Mouse (Mus musculus) liver, postnatal 0 days (tissue): ENCODE data around the gene A830031A19Rik. TPM values are rescaled to one million over a fixed set of nuclear protein-coding genes. Genes with fewer than 3 reads are reported as not detected.

Experiments
- ATAC-seq: fragments of 200-750 bp; cut with Nextera tagmentation; 2 replicates; pipeline ENCODE4 v1.8.0; 2017; ENCODE audit warnings: mild to moderate bottlenecking, moderate library complexity
- DNase-seq: peaks from one replicate; pipeline ENCODE4 v3.0.0-alpha.2; 2016
- H3K27ac ChIP-seq: fragments of 300-500 bp; sonication (generic); 2 replicates; pipeline ENCODE4 v1.5.1; 2014; ENCODE audit warnings: antibody characterized with exemption, moderate library complexity, mild to moderate bottlenecking, low read depth
- H3K27me3 ChIP-seq: fragments of 300-500 bp; sonication (generic); 2 replicates; pipeline ENCODE4 v1.6.1; 2014; ENCODE audit warnings: low read length, control low read depth, mixed read lengths; ENCODE audit not compliant: insufficient read depth
- H3K36me3 ChIP-seq: fragments of 300-500 bp; sonication (generic); replicated peaks from 2 replicates; pipeline ENCODE4 v1.6.1; 2014; ENCODE audit warnings: mild to moderate bottlenecking, control low read depth, low read length, moderate library complexity, mixed read lengths; ENCODE audit not compliant: insufficient read depth
- H3K4me1 ChIP-seq: fragments of 300-500 bp; sonication (generic); 2 replicates; pipeline ENCODE4 v1.6.1; 2014; ENCODE audit warnings: antibody characterized with exemption, mild to moderate bottlenecking, control low read depth; ENCODE audit not compliant: insufficient read depth
- H3K4me2 ChIP-seq: fragments of 300-500 bp; sonication (generic); 2 replicates; pipeline ENCODE4 v1.6.1; 2014; ENCODE audit warnings: low read depth, mild to moderate bottlenecking, low read length, moderate library complexity, mixed read lengths
- H3K4me3 ChIP-seq: fragments of 300-500 bp; sonication (generic); 2 replicates; pipeline ENCODE4 v1.5.1; 2014; ENCODE audit warnings: low read depth, low read length
- H3K9ac ChIP-seq: fragments of 300-500 bp; sonication (generic); replicated peaks from 2 replicates; pipeline ENCODE4 v1.6.1; 2014; ENCODE audit warnings: mild to moderate bottlenecking, moderate library complexity
- H3K9me3 ChIP-seq: fragments of 300-500 bp; sonication (generic); 2 replicates; pipeline ENCODE4 v1.6.1; 2016; ENCODE audit warnings: mild to moderate bottlenecking, control low read depth, low read length, mixed read lengths
- CTCF ChIP-seq: sonication (generic); IDR thresholded peaks from 2 replicates; pipeline ENCODE4 v1.5.1; 2016; ENCODE audit warnings: antibody characterized with exemption, low read depth
- EP300 ChIP-seq: IDR thresholded peaks from 2 replicates; pipeline ENCODE4 v1.6.1; 2016; ENCODE audit warnings: antibody characterized with exemption, low read depth, mild to moderate bottlenecking
- WGBS: fragments of 180-500 bp; shearing (Covaris S2); extraction: QIAGEN DNeasy Blood & Tissue Kit; methylation state at CpG from one replicate; pipeline ENCODE4 v1.1.7; 2014; ENCODE audit not compliant: insufficient replicate concordance; 5-methylcytosine and 5-hydroxymethylcytosine counted together
- polyA plus RNA-seq: library from polyadenylated mRNA; unstranded; fragments of >200 nt; fragmentation: Nextera tagmentation; extraction: Ambion mirVana; gene quantifications from 2 replicates; pipeline ENCODE4 v1.2.1, GENCODE M21; 2015

The A830031A19Rik gene
- polyA plus RNA-seq, 1 experiment from 2014 or later, result not detected

GRCm38 (mm10) chr11:24080541-24080940 lies 5.7 kb upstream of the A830031A19Rik start:
- ATAC-seq (peak; percentile 30), DNase-seq (peak; percentile 67)
- H3K9me3 ChIP-seq, result no peaks in the 10 kb centered on the region
- peaks cover 24% of the 10 kb centered on the region for H3K27me3 ChIP-seq
- no peak for TF ChIP-seq CTCF
- TF ChIP-seq EP300, result no peak
- peak overlapping the region; percentile 71 for H3K4me3 ChIP-seq
- peak overlapping the region; percentile 92 for H3K4me2 ChIP-seq
- 1% methylated on average over 29 of the region's 30 CpGs for WGBS
- H3K27ac ChIP-seq, result peak overlapping the region; percentile 74
- H3K9ac ChIP-seq, result peak overlapping the region; percentile 80
- peaks cover 5% of the 10 kb centered on the region; the same call in 1 of the 2 replicates for H3K36me3 ChIP-seq
- H3K4me1 ChIP-seq, result peaks cover 32% of the 10 kb centered on the region

GRCm38 (mm10) chr11:24079392-24080391 lies 4.8 kb upstream of the A830031A19Rik start:
- H3K4me1 ChIP-seq, result peaks cover 30% of the 10 kb centered on the region
- peak overlapping the region; percentile 74 for H3K27ac ChIP-seq
- ATAC-seq, result 0 out of 2 replicates have a peak, but pooled peaks have one; percentile 1
- no peaks in the 10 kb centered on the region for H3K9me3 ChIP-seq
- TF ChIP-seq CTCF (no peak), EP300 (no peak)
- no peaks in the 10 kb centered on the region for H3K36me3 ChIP-seq
- H3K4me2 ChIP-seq, result peak overlapping the region; percentile 92
- H3K27me3 ChIP-seq, result peaks cover 30% of the 10 kb centered on the region
- peak overlapping the region; percentile 71 for H3K4me3 ChIP-seq
- peak overlapping the region; percentile 80 for H3K9ac ChIP-seq
- DNase-seq, result peak; percentile 60
- 4% methylated on average over 43 of the region's 43 CpGs for whole genome bisulfite sequencing

- Histone ChIP-seq H3K4me1 (peaks cover 32% of the 10 kb centered on the region), H3K4me3 (peak overlapping the region; percentile 71), H3K36me3 (no peaks in the 10 kb centered on the region), H3K4me2 (peak overlapping the region; percentile 92), H3K9me3 (no peaks in the 10 kb centered on the region), H3K27me3 (peaks cover 37% of the 10 kb centered on the region), H3K9ac (peak overlapping the region; percentile 80), H3K27ac (peak overlapping the region; percentile 3; the same call in 1 of the 2 replicates)
- under 1% methylated on average over 37 of the region's 38 CpGs for WGBS
- DNase-seq (peak; percentile 61), ATAC-seq (no peak)
- TF ChIP-seq EP300, result no peak
- 0 out of 2 replicates have a peak, but pooled peaks have one; percentile 7 for TF ChIP-seq CTCF
These were observed 4.0 kb upstream of the A830031A19Rik start for GRCm38 (mm10) chr11:24078706-24079316.

GRCm38 (mm10) chr11:24077795-24078705 lies 3.2 kb upstream of the A830031A19Rik start, which contains the start of gene Bcl11a:
Gene Bcl11a, plus strand, starts transcription at chr11:24078056.
- no peaks in the 10 kb centered on the region for H3K9me3 ChIP-seq
- peak within 1 kb of the TSS; percentile 92 for H3K4me2 ChIP-seq
- H3K4me1 ChIP-seq, result peaks cover 32% of the 10 kb centered on the region
- ATAC-seq (peak; percentile 25; the same call in 1 of the 2 replicates), DNase-seq (peak; percentile 68)
- peak within 1 kb of the TSS; percentile 80 for H3K9ac ChIP-seq
- no peak for TF ChIP-seq CTCF
- TF ChIP-seq EP300, result no peak
- H3K27ac ChIP-seq, result peak within 1 kb of the TSS; percentile 63
- H3K4me3 ChIP-seq, result peak within 1 kb of the TSS; percentile 71
- peaks cover 45% of the 10 kb centered on the region for H3K27me3 ChIP-seq
- under 1% methylated on average over 40 of the region's 51 CpGs for WGBS
- no peaks in the 10 kb centered on the region for H3K36me3 ChIP-seq

- WGBS, result under 1% methylated on average over 57 of the region's 59 CpGs
- Histone ChIP-seq H3K36me3 (no peaks in the 10 kb centered on the region), H3K4me1 (peaks cover 32% of the 10 kb centered on the region), H3K4me3 (peak overlapping the region; percentile 71), H3K27ac (peak overlapping the region; percentile 63), H3K27me3 (peaks cover 49% of the 10 kb centered on the region), H3K9ac (peak overlapping the region; percentile 80), H3K4me2 (peak overlapping the region; percentile 92), H3K9me3 (no peaks in the 10 kb centered on the region)
- TF ChIP-seq EP300 (no peak), CTCF (peak; percentile 56)
- peak; percentile 46 for ATAC-seq
- DNase-seq, result peak; percentile 76
These were observed 2.2 kb upstream of the A830031A19Rik start for GRCm38 (mm10) chr11:24076821-24077730.
